Mouse (Mus musculus): Measurements from ENCODE around the gene Igfn1. TPM values are rescaled to one million over a fixed set of nuclear protein-coding genes. Genes with fewer than 3 reads are reported as not detected.
A peak's percentile ranks its signal among the peaks of the same experiment; 100 is the strongest.

Igfn1 gene
- polyA plus RNA-seq, 1 experiment = 0.12 TPM

DNA sequence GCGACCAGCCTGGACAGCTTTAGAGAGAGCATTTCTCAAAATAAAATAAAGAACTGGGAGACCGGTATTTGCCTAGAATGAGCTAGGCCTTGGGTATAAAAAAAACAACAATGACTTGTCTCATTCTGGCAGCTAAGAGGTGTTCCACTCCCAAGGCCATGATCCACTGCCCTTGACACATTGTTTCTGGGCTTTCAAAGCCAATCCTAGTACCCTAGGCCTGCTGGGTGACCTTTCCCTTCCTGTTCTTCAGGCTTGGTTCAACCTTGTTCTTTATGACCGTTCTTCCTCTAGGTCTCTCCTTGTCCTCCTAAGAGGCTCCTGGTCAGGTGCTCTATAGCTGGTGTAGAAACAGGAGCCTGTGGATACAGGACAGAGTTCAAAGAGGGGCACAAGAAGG, 33.6 kb downstream of the Igfn1 start:
- Histone ChIP-seq H3K9me3 (no peaks in the 10 kb centered on the region), H3K36me3 (replicated peaks; ENCODE audit: low read length) (no peaks in the 10 kb centered on the region), H3K27me3 (replicated peaks) (peaks cover 79% of the 10 kb centered on the region), H3K4me3 (replicated peaks) (no peak overlapping the region), H3K4me1 (peaks cover 36% of the 10 kb centered on the region)
- no peak for TF ChIP-seq FLI1 (IDR thresholded peaks at IDR 0.05; ENCODE audit: low read length)
- TF ChIP-seq GATA1 (IDR thresholded peaks at IDR 0.05; ENCODE audit: borderline replicate concordance, low read length) = no peak

DNA sequence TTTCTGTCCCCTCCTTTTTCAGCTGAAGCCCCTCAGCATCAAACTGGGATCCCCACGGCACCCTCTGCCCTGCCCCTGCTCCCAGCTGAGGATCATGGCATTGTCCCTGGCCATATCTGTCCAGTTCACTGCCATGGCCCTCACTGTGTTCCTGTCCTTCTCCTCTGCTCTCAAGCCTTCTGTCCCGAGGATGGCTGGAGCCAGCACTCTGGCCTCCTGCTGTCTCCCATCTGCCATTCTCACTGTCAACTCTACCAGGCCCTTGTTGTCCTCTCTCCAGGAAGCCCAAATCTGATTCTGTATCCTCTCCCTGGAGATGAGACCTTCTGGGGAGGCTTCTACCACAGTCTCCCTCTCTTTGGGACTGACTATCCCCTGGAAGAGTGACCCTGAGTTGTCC, 35.7 kb downstream of the Igfn1 start:
- Histone ChIP-seq H3K4me1 (peaks cover 41% of the 10 kb centered on the region), H3K36me3 (replicated peaks; ENCODE audit: low read length) (no peaks in the 10 kb centered on the region), H3K27me3 (replicated peaks) (peaks cover 83% of the 10 kb centered on the region), H3K9me3 (no peaks in the 10 kb centered on the region), H3K4me3 (replicated peaks) (peak overlapping the region; percentile 25)
- TF ChIP-seq GATA1 (IDR thresholded peaks at IDR 0.05; ENCODE audit: borderline replicate concordance, low read length) (no peak), FLI1 (IDR thresholded peaks at IDR 0.05; ENCODE audit: low read length) (no peak)

DNA sequence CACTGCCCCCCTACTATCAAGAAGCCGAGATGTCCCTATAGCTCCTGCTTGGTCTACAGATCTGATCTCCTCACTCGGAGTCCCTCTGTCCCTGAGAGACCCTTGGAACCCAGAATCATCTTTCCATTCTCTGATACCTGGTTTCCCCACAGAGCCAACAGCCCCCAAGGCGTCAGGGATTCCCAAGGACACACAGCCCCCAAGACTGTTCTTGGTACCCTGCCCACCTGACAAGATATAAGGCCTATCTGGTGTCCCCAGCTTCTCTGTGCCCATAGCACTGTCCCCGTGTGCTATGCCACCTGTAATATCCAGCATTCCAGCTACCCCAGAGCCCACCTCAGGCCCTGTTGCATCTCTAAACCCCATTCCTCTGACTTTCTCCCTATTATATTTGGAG, 38.4 kb downstream of the Igfn1 start:
- H3K9me3 ChIP-seq = no peaks in the 10 kb centered on the region
- peaks cover 90% of the 10 kb centered on the region for H3K27me3 ChIP-seq (replicated peaks)
- H3K4me1 ChIP-seq = peaks cover 57% of the 10 kb centered on the region
- no peaks in the 10 kb centered on the region for H3K36me3 ChIP-seq (replicated peaks; ENCODE audit: low read length)
- TF ChIP-seq GATA1 (IDR thresholded peaks at IDR 0.05; ENCODE audit: borderline replicate concordance, low read length) = no peak
- TF ChIP-seq FLI1 (IDR thresholded peaks at IDR 0.05; ENCODE audit: low read length) = no peak
- no peak overlapping the region for H3K4me3 ChIP-seq (replicated peaks)

DNA sequence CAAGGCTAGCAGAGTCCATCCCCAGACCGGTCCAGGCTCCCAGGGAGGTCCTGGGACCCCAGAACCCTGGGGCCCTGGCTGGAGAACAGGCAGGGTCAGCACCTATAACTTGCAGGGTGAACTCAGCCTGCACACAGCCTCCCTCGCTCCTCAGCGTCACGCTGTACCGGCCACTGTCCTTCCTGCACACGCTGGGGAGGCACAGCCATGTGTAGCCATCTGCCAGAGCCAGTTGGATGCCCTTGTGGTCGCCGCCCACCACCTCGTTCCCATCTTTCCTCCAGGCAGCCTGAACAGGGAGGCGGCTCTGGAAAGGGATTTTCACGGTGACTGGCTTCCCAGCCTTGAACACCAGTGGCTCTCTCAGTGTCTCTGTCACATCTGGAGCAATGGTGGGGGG, 41.6 kb downstream of the Igfn1 start:
- no peaks in the 10 kb centered on the region for H3K9me3 ChIP-seq
- no peaks in the 10 kb centered on the region for H3K36me3 ChIP-seq (replicated peaks; ENCODE audit: low read length)
- peaks cover 96% of the 10 kb centered on the region for H3K27me3 ChIP-seq (replicated peaks)
- peaks cover 31% of the 10 kb centered on the region for H3K4me1 ChIP-seq
- TF ChIP-seq GATA1 (IDR thresholded peaks at IDR 0.05; ENCODE audit: borderline replicate concordance, low read length) (no peak), FLI1 (IDR thresholded peaks at IDR 0.05; ENCODE audit: low read length) (no peak)
- peak overlapping the region; percentile 52 for H3K4me3 ChIP-seq (replicated peaks)

GRCm38 (mm10) chr1:135963177-135963576, 43.0 kb downstream of the Igfn1 start:
- no peak overlapping the region for H3K4me3 ChIP-seq (replicated peaks)
- H3K9me3 ChIP-seq = no peaks in the 10 kb centered on the region
- no peak for TF ChIP-seq GATA1 (IDR thresholded peaks at IDR 0.05; ENCODE audit: borderline replicate concordance, low read length)
- no peak for TF ChIP-seq FLI1 (IDR thresholded peaks at IDR 0.05; ENCODE audit: low read length)
- peaks cover 25% of the 10 kb centered on the region for H3K4me1 ChIP-seq
- H3K36me3 ChIP-seq (replicated peaks; ENCODE audit: low read length) = no peaks in the 10 kb centered on the region
- peaks cover 90% of the 10 kb centered on the region for H3K27me3 ChIP-seq (replicated peaks)

DNA sequence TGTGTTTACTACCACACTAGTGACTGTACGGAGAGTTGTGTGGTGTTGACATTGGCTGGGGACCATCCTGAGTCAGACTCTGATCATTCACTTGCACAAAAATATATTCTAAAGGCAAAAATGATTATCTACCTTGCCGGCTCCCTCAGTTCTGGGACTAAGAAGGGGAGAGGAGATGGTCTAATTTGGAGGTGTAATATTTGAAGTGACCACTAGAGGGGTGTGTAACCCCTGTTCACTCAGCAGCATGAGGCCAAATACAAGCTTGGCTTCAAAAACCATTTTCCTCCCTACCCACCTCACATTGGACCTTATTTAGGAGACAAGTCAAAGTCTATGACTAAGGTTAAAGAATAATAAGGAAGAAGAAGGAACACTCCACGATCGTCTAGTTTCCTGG, 47.7 kb downstream of the Igfn1 start:
- no peaks in the 10 kb centered on the region for H3K36me3 ChIP-seq (replicated peaks; ENCODE audit: low read length)
- H3K9me3 ChIP-seq = no peaks in the 10 kb centered on the region
- TF ChIP-seq GATA1 (IDR thresholded peaks at IDR 0.05; ENCODE audit: borderline replicate concordance, low read length) = no peak
- TF ChIP-seq FLI1 (IDR thresholded peaks at IDR 0.05; ENCODE audit: low read length) = no peak
- peaks cover 15% of the 10 kb centered on the region for H3K4me1 ChIP-seq
- no peak overlapping the region for H3K4me3 ChIP-seq (replicated peaks)
- H3K27me3 ChIP-seq (replicated peaks) = peaks cover 79% of the 10 kb centered on the region

DNA sequence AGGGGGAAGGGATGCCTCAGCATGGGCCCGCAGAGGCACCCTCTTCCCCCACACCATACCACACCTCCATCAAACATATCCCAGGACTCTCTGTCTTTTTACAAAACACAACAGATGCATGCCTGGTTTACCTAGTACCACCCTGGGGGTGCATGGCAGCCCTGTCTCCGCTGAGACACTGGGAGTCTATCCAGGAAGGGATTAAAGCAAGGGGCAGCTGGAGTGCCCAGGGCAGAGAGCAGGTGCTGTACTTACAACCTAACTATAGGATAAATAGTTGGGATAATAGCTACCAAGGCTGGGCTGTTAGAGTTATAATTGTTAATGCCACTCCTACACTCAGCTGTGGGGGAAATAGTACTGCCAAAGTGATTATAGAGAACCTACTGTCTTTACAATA, 57.3 kb downstream of the Igfn1 start:
- no peaks in the 10 kb centered on the region for H3K36me3 ChIP-seq (replicated peaks; ENCODE audit: low read length)
- H3K27me3 ChIP-seq (replicated peaks) = peaks cover 80% of the 10 kb centered on the region
- H3K4me3 ChIP-seq (replicated peaks) = no peak overlapping the region
- peaks cover 17% of the 10 kb centered on the region for H3K4me1 ChIP-seq
- TF ChIP-seq FLI1 (IDR thresholded peaks at IDR 0.05; ENCODE audit: low read length) (no peak), GATA1 (IDR thresholded peaks at IDR 0.05; ENCODE audit: borderline replicate concordance, low read length) (no peak)
- no peaks in the 10 kb centered on the region for H3K9me3 ChIP-seq

- Histone ChIP-seq H3K36me3 (replicated peaks; ENCODE audit: low read length) (no peaks in the 10 kb centered on the region), H3K27me3 (replicated peaks) (peaks cover 82% of the 10 kb centered on the region), H3K4me3 (replicated peaks) (no peak overlapping the region), H3K9me3 (no peaks in the 10 kb centered on the region), H3K4me1 (peaks cover 24% of the 10 kb centered on the region)
- TF ChIP-seq GATA1 (IDR thresholded peaks at IDR 0.05; ENCODE audit: borderline replicate concordance, low read length) = no peak
- no peak for TF ChIP-seq FLI1 (IDR thresholded peaks at IDR 0.05; ENCODE audit: low read length)
Measured at GRCm38 (mm10) chr1:135946247-135946646, 59.9 kb downstream of the Igfn1 start.

DNA sequence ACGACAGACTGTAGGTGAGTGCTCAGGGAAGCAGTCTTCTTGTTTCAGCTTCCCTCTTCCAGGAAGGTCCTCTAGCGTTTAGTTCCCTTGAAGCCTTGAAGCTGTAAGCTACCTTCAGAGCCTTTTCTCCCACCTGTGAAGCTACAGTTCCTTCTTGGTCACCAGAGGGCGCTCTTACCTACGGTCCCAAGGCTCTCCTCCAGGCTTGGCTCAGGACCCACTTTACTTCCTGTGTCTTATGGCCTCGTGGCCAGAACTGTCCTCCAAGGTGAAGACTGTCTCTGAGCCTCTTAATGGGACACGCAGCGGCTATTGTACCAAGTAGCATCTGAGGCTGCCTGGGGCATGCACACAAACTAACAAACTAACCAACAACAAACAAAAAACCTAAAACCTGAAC, 60.4 kb downstream of the Igfn1 start:
- H3K36me3 ChIP-seq (replicated peaks; ENCODE audit: low read length) = no peaks in the 10 kb centered on the region
- peaks cover 27% of the 10 kb centered on the region for H3K4me1 ChIP-seq
- no peak overlapping the region for H3K4me3 ChIP-seq (replicated peaks)
- peaks cover 81% of the 10 kb centered on the region for H3K27me3 ChIP-seq (replicated peaks)
- no peaks in the 10 kb centered on the region for H3K9me3 ChIP-seq
- TF ChIP-seq FLI1 (IDR thresholded peaks at IDR 0.05; ENCODE audit: low read length) (no peak), GATA1 (IDR thresholded peaks at IDR 0.05; ENCODE audit: borderline replicate concordance, low read length) (no peak)

DNA sequence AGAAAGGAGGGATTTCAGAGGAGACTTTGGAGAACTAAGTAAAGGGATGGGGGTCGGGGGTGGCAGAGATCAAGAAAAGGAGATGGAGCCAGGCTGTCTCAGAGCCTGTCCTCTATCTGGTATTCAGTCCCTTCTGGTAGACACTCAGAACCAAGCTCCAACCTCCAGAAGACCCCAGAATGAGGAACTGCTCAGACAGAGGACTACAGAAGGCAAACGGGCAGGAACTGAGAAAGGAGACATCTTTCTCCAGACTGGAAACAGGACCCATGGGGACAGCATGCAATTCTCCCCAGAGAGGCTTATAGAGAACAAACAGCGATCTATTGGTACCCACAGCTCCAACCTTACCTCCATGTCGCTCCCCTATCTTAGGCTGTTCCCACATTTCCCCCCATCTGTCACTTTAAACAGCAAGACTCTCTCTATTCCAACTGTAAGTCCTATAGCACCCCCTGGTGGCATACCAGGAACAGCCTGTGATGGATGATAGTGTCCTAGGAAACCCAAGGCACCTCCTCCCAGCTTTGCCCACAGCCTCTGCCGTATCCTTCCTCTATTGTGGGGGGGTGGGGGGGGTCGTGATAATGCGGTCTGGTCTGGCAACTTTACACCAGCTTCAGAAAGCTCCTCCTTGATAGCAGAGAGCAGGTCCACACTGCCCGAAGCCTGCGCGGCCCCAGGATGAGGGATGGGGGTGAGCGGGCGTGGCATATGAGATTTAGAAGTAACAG, 61.4 kb downstream of the Igfn1 start:
- peaks cover 27% of the 10 kb centered on the region for H3K4me1 ChIP-seq
- no peaks in the 10 kb centered on the region for H3K36me3 ChIP-seq (replicated peaks; ENCODE audit: low read length)
- H3K27me3 ChIP-seq (replicated peaks) = peaks cover 71% of the 10 kb centered on the region
- no peak for TF ChIP-seq GATA1 (IDR thresholded peaks at IDR 0.05; ENCODE audit: borderline replicate concordance, low read length)
- no peak for TF ChIP-seq FLI1 (IDR thresholded peaks at IDR 0.05; ENCODE audit: low read length)
- no peaks in the 10 kb centered on the region for H3K9me3 ChIP-seq
- H3K4me3 ChIP-seq (replicated peaks) = no peak overlapping the region
